Mouse (Mus musculus): ENCODE measurements around the gene Pmm2. TPM values are rescaled to one million over a fixed set of nuclear protein-coding genes. Genes with fewer than 3 reads are reported as not detected.

Pmm2 gene
- polyA plus RNA-seq, 1 experiment from 2014 or later, result 54.1 TPM

Small RNA genes lying within 50 kb of the gene (microRNA-seq; reads per million reads assigned to microRNA genes)
- gene Gm22137, result not detected

Other genes starting within 250 kb of the Pmm2 start
- gene Tmem114, start 212.5 kb upstream of the Pmm2 start, polyA plus RNA-seq (2016; fragmentation: Nextera tagmentation; extraction: Ambion mirVana), result 0.29 TPM in 1 of 2 replicates, not detected in the other
- gene Mettl22, start 166.9 kb upstream of the Pmm2 start, polyA plus RNA-seq (2016; fragmentation: Nextera tagmentation; extraction: Ambion mirVana), result 16.9 and 19.3 TPM in 2 replicates
- 36.4 and 41.8 TPM in 2 replicates for gene Abat, start 124.2 kb upstream of the Pmm2 start, polyA plus RNA-seq (2016; fragmentation: Nextera tagmentation; extraction: Ambion mirVana)
- gene Tmem186, start within 50 bp of the Pmm2 start, polyA plus RNA-seq (2016; fragmentation: Nextera tagmentation; extraction: Ambion mirVana), result 22.9 and 24.7 TPM in 2 replicates
- 129 and 132 TPM in 2 replicates for gene Carhsp1, start 34.5 kb downstream of the Pmm2 start, polyA plus RNA-seq (2016; fragmentation: Nextera tagmentation; extraction: Ambion mirVana)
- gene Gm5767, start 43.1 kb downstream of the Pmm2 start, polyA plus RNA-seq (2016; fragmentation: Nextera tagmentation; extraction: Ambion mirVana), result not detected in 2 replicates
- 33.5 and 38.4 TPM in 2 replicates for gene Usp7, start 154.6 kb downstream of the Pmm2 start, polyA plus RNA-seq (2016; fragmentation: Nextera tagmentation; extraction: Ambion mirVana)
- 27.6 and 31.4 TPM in 2 replicates for gene 1810013L24Rik, start 192.4 kb downstream of the Pmm2 start, polyA plus RNA-seq (2016; fragmentation: Nextera tagmentation; extraction: Ambion mirVana)

All from limb, embryonic 12.5 days (tissue).